Mouse (Mus musculus) liver, embryonic 14.5 days (tissue): ENCODE results near the gene Ttbk1.

ENCODE experiments used
- CTCF ChIP-seq: IDR thresholded peaks from 2 replicates; pipeline ENCODE4 v1.5.1; 2016; ENCODE audit warnings: antibody characterized with exemption, low read depth, control low read depth
- EP300 ChIP-seq: IDR thresholded peaks from 2 replicates; pipeline ENCODE4 v1.6.1; 2016; ENCODE audit warnings: antibody characterized with exemption, low read depth

DNA sequence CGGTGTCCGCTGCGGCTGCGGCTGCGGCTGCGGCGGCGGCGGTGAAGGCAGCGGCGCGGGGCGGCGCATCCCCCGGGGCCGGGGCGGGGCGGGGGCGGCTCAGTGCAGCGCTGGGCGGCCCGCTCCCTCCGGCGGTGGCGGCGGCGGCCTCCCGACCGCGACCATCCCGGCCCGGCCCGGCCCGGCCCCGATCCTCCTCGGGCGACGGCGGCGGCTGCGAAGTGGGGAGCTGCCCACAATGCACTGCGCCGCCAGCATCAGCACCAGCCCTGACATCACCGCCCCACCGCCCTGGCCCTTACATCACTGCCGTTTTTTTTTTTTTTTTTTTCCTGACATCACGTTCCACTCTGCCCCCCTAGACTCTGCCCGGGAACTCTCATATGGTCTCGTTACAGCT lies at the start of gene Ttbk1:
- TF ChIP-seq CTCF (no peak), EP300 (no peak)
